Mouse (Mus musculus) lung, embryonic 15.5 days (tissue): Measurements from ENCODE around the gene Upk3b. TPM values are rescaled to one million over a fixed set of nuclear protein-coding genes. Genes with fewer than 3 reads are reported as not detected.

ENCODE experiments used
- ATAC-seq: fragments of 200-750 bp; cut with Nextera tagmentation; 2 replicates; pipeline ENCODE4 v1.8.0; 2017; ENCODE audit warnings: moderate number of reproducible peaks, borderline replicate concordance; ENCODE audit not compliant: low FRiP score, low TSS enrichment; ENCODE audit errors: extremely low read depth
- H3K27ac ChIP-seq: fragments of 300-500 bp; sonication (generic); 2 replicates; pipeline ENCODE4 v1.5.1; 2015; ENCODE audit warnings: moderate library complexity, mild to moderate bottlenecking, inconsistent platforms
- H3K27me3 ChIP-seq: fragments of 300-500 bp; sonication (generic); 2 replicates; pipeline ENCODE4 v1.6.1; 2015; ENCODE audit warnings: inconsistent platforms
- H3K36me3 ChIP-seq: fragments of 300-500 bp; sonication (generic); 2 replicates; pipeline ENCODE4 v1.6.1; 2015; ENCODE audit warnings: inconsistent platforms
- H3K4me1 ChIP-seq: fragments of 300-500 bp; sonication (generic); 2 replicates; pipeline ENCODE4 v1.6.1; 2015; ENCODE audit warnings: inconsistent platforms
- H3K4me2 ChIP-seq: fragments of 300-500 bp; sonication (generic); 2 replicates; pipeline ENCODE4 v1.6.1; 2015; ENCODE audit warnings: inconsistent platforms, mild to moderate bottlenecking, moderate library complexity
- H3K4me3 ChIP-seq: fragments of 300-500 bp; sonication (generic); 2 replicates; pipeline ENCODE4 v1.5.1; 2015; ENCODE audit warnings: mild to moderate bottlenecking, inconsistent platforms
- H3K9ac ChIP-seq: fragments of 300-500 bp; sonication (generic); 2 replicates; pipeline ENCODE4 v1.6.1; 2015; ENCODE audit warnings: inconsistent platforms
- H3K9me3 ChIP-seq: fragments of 300-500 bp; sonication (generic); 2 replicates; pipeline ENCODE4 v1.6.1; 2016; ENCODE audit warnings: inconsistent platforms
- WGBS: fragments of 180-500 bp; shearing (Covaris S2); methylation state at CpG from one replicate; pipeline ENCODE4 v1.1.7; 2015; 5-methylcytosine and 5-hydroxymethylcytosine counted together
- polyA plus RNA-seq: library from polyadenylated mRNA; unstranded; fragments of >200 nt; fragmentation: Nextera tagmentation; extraction: Ambion mirVana; gene quantifications from 2 replicates; pipeline ENCODE4 v1.2.1, GENCODE M21; 2015

Gene Upk3b
- polyA plus RNA-seq = 22.5 and 27.8 TPM in 2 replicates

- whole genome bisulfite sequencing = 46% methylated on average over 17 of the region's 17 CpGs
- no peaks in the 10 kb centered on the region for H3K4me1 ChIP-seq
- no peak within 1 kb of the TSS for H3K4me3 ChIP-seq
- no peaks in the 10 kb centered on the region for H3K36me3 ChIP-seq
- H3K27ac ChIP-seq = no peak within 1 kb of the TSS
- H3K9me3 ChIP-seq = no peaks in the 10 kb centered on the region
- ATAC-seq = no peak
- H3K27me3 ChIP-seq = no peaks in the 10 kb centered on the region
- H3K9ac ChIP-seq = no peak within 1 kb of the TSS
- no peak within 1 kb of the TSS for H3K4me2 ChIP-seq
These were observed at the start of gene Upk3b for GRCm38 (mm10) chr5:136038258-136039214. TSS of gene Upk3b (plus strand) at chr5:136038496.

GRCm38 (mm10) chr5:135990601-135991000 lies 47.7 kb upstream of the Upk3b start:
- no peak overlapping the region for H3K4me2 ChIP-seq

GRCm38 (mm10) chr5:135993381-135993965 lies 44.8 kb upstream of the Upk3b start:
- no peak overlapping the region for H3K9ac ChIP-seq
- no peak overlapping the region for H3K27ac ChIP-seq
- no peaks in the 10 kb centered on the region for H3K27me3 ChIP-seq
- H3K9me3 ChIP-seq = no peaks in the 10 kb centered on the region
- no peak overlapping the region for H3K4me2 ChIP-seq
- H3K4me3 ChIP-seq = no peak overlapping the region
- WGBS = 40% methylated on average over 5 of the region's 5 CpGs
- peaks cover 7% of the 10 kb centered on the region for H3K4me1 ChIP-seq
- peaks cover 18% of the 10 kb centered on the region for H3K36me3 ChIP-seq
- ATAC-seq = no peak

More at GRCm38 (mm10) chr5:135990601-135991000, 47.7 kb upstream of the Upk3b start:
- H3K27ac ChIP-seq = no peak overlapping the region
- H3K27me3 ChIP-seq = no peaks in the 10 kb centered on the region
- no peak overlapping the region for H3K9ac ChIP-seq
- peaks cover 4% of the 10 kb centered on the region for H3K4me1 ChIP-seq
- H3K9me3 ChIP-seq = no peaks in the 10 kb centered on the region
- ATAC-seq = no peak
- H3K36me3 ChIP-seq = no peaks in the 10 kb centered on the region
- no peak overlapping the region for H3K4me3 ChIP-seq
- 61% methylated on average over 5 of the region's 5 CpGs for WGBS

- Histone ChIP-seq H3K36me3 (peaks cover 27% of the 10 kb centered on the region), H3K4me3 (peak overlapping the region; percentile 83), H3K27me3 (no peaks in the 10 kb centered on the region), H3K27ac (no peak overlapping the region), H3K9me3 (no peaks in the 10 kb centered on the region), H3K9ac (no peak overlapping the region), H3K4me1 (peaks cover 7% of the 10 kb centered on the region), H3K4me2 (no peak overlapping the region)
- no peak for ATAC-seq
- WGBS = 60% methylated on average over 8 of the region's 8 CpGs
These were observed 44.0 kb upstream of the Upk3b start for GRCm38 (mm10) chr5:135994335-135994724.

GRCm38 (mm10) chr5:135994725-135995687 lies 43.3 kb upstream of the Upk3b start, which contains the start of gene Dtx2:
TSS of gene Dtx2 (plus strand) at chr5:135994800.
- H3K4me3 ChIP-seq = peak within 1 kb of the TSS; percentile 83
- peak; percentile 95 for ATAC-seq
- peak within 1 kb of the TSS; percentile 81 for H3K4me2 ChIP-seq
- H3K4me1 ChIP-seq = peaks cover 7% of the 10 kb centered on the region
- H3K27ac ChIP-seq = peak within 1 kb of the TSS; percentile 82
- peaks cover 34% of the 10 kb centered on the region for H3K36me3 ChIP-seq
- no peaks in the 10 kb centered on the region for H3K9me3 ChIP-seq
- peak within 1 kb of the TSS; percentile 84 for H3K9ac ChIP-seq
- no peaks in the 10 kb centered on the region for H3K27me3 ChIP-seq
- WGBS = 1% methylated on average over 47 of the region's 47 CpGs

- no peak overlapping the region for H3K9ac ChIP-seq
- no peaks in the 10 kb centered on the region for H3K27me3 ChIP-seq
- 80% methylated on average over 8 of the region's 8 CpGs for WGBS
- no peak overlapping the region for H3K4me3 ChIP-seq
- no peak for ATAC-seq
- H3K4me2 ChIP-seq = no peak overlapping the region
- peaks cover 7% of the 10 kb centered on the region for H3K4me1 ChIP-seq
- no peak overlapping the region for H3K27ac ChIP-seq
- peaks cover 35% of the 10 kb centered on the region for H3K36me3 ChIP-seq
- no peaks in the 10 kb centered on the region for H3K9me3 ChIP-seq
These were observed 42.1 kb upstream of the Upk3b start for GRCm38 (mm10) chr5:135996162-135996561.

GRCm38 (mm10) chr5:136001222-136001621 lies 37.1 kb upstream of the Upk3b start:
- Histone ChIP-seq H3K36me3 (peaks cover 52% of the 10 kb centered on the region), H3K9me3 (no peaks in the 10 kb centered on the region), H3K27ac (no peak overlapping the region), H3K4me1 (peaks cover 6% of the 10 kb centered on the region; the same call in 1 of the 2 replicates), H3K4me2 (no peak overlapping the region), H3K9ac (no peak overlapping the region), H3K27me3 (no peaks in the 10 kb centered on the region), H3K4me3 (no peak overlapping the region)
- ATAC-seq = no peak
- 91% methylated on average over 6 of the region's 6 CpGs for WGBS

- H3K27me3 ChIP-seq = no peaks in the 10 kb centered on the region
- no peaks in the 10 kb centered on the region for H3K9me3 ChIP-seq
- H3K4me2 ChIP-seq = no peak overlapping the region
- H3K4me1 ChIP-seq = peaks cover 6% of the 10 kb centered on the region; the same call in 1 of the 2 replicates
- H3K36me3 ChIP-seq = peaks cover 44% of the 10 kb centered on the region
- WGBS = 56% methylated on average over 2 of the region's 2 CpGs
- H3K9ac ChIP-seq = no peak overlapping the region
- no peak for ATAC-seq
- peak overlapping the region; percentile 50; the same call in 1 of the 2 replicates for H3K27ac ChIP-seq
- H3K4me3 ChIP-seq = no peak overlapping the region
These were observed 36.0 kb upstream of the Upk3b start for GRCm38 (mm10) chr5:136002325-136002724.

- ATAC-seq = no peak
- no peak overlapping the region for H3K9ac ChIP-seq
- peaks cover 39% of the 10 kb centered on the region for H3K36me3 ChIP-seq
- no peaks in the 10 kb centered on the region for H3K27me3 ChIP-seq
- peaks cover 6% of the 10 kb centered on the region; the same call in 1 of the 2 replicates for H3K4me1 ChIP-seq
- 35% methylated on average over 3 of the region's 3 CpGs for WGBS
- no peak overlapping the region for H3K4me3 ChIP-seq
- no peak overlapping the region for H3K4me2 ChIP-seq
- H3K27ac ChIP-seq = peak overlapping the region; percentile 50
- H3K9me3 ChIP-seq = no peaks in the 10 kb centered on the region
These were observed 35.5 kb upstream of the Upk3b start for GRCm38 (mm10) chr5:136002751-136003151.

- Histone ChIP-seq H3K4me1 (peaks cover 6% of the 10 kb centered on the region; the same call in 1 of the 2 replicates), H3K4me2 (no peak overlapping the region), H3K9me3 (no peaks in the 10 kb centered on the region), H3K27ac (no peak overlapping the region), H3K36me3 (peaks cover 23% of the 10 kb centered on the region), H3K4me3 (no peak overlapping the region), H3K27me3 (no peaks in the 10 kb centered on the region), H3K9ac (no peak overlapping the region)
- WGBS = 77% methylated on average over 4 of the region's 4 CpGs
- no peak for ATAC-seq
These were observed 33.8 kb upstream of the Upk3b start for GRCm38 (mm10) chr5:136004537-136004936.

- Histone ChIP-seq H3K4me3 (no peak overlapping the region), H3K9me3 (no peaks in the 10 kb centered on the region), H3K27me3 (no peaks in the 10 kb centered on the region), H3K27ac (no peak overlapping the region), H3K9ac (no peak overlapping the region), H3K36me3 (peaks cover 26% of the 10 kb centered on the region), H3K4me1 (peaks cover under 1% of the 10 kb centered on the region; the same call in 1 of the 2 replicates), H3K4me2 (no peak overlapping the region)
- 69% methylated on average over 7 of the region's 7 CpGs for WGBS
- ATAC-seq = no peak
These were observed 30.6 kb upstream of the Upk3b start for GRCm38 (mm10) chr5:136007745-136008144.
